Mouse (Mus musculus) hindbrain, embryonic 12.5 days (tissue): ENCODE data around the gene Sugct. TPM values are rescaled to one million over a fixed set of nuclear protein-coding genes. Genes with fewer than 3 reads are reported as not detected.
"Not testable (repeated sequence)": the region's sequence is repeated elsewhere in the genome, so short reads cannot be mapped to it uniquely, and the experiment has no call there.

ENCODE experiments used
- ATAC-seq: fragments of 200-750 bp; cut with Nextera tagmentation; 2 replicates; pipeline ENCODE4 v1.8.0; 2017; ENCODE audit warnings: moderate TSS enrichment; ENCODE audit not compliant: low FRiP score
- H3K27ac ChIP-seq: fragments of 300-500 bp; sonication (generic); 2 replicates; pipeline ENCODE4 v1.5.1; 2016; ENCODE audit warnings: mild to moderate bottlenecking
- H3K27me3 ChIP-seq: fragments of 300-500 bp; sonication (generic); 2 replicates; pipeline ENCODE4 v1.6.1; 2016; ENCODE audit warnings: mild to moderate bottlenecking
- H3K36me3 ChIP-seq: fragments of 300-500 bp; sonication (generic); 2 replicates; pipeline ENCODE4 v1.6.1; 2016; ENCODE audit warnings: mild to moderate bottlenecking
- H3K4me1 ChIP-seq: fragments of 300-500 bp; sonication (generic); 2 replicates; pipeline ENCODE4 v1.6.1; 2016
- H3K4me2 ChIP-seq: fragments of 300-500 bp; sonication (generic); replicated peaks from 2 replicates; pipeline ENCODE4 v1.6.1; 2016; ENCODE audit warnings: mild to moderate bottlenecking
- H3K4me3 ChIP-seq: fragments of 300-500 bp; sonication (generic); 2 replicates; pipeline ENCODE4 v1.5.1; 2016; ENCODE audit warnings: mild to moderate bottlenecking
- H3K9ac ChIP-seq: fragments of 300-500 bp; sonication (generic); 2 replicates; pipeline ENCODE4 v1.6.1; 2016; ENCODE audit warnings: mild to moderate bottlenecking, moderate library complexity
- H3K9me3 ChIP-seq: fragments of 300-500 bp; sonication (generic); replicated peaks from 2 replicates; pipeline ENCODE4 v1.6.1; 2016; ENCODE audit warnings: mild to moderate bottlenecking
- WGBS: fragments of 180-500 bp; shearing (Covaris S2); methylation state at CpG from one replicate; pipeline ENCODE4 v1.1.7; 2016; 5-methylcytosine and 5-hydroxymethylcytosine counted together
- polyA plus RNA-seq: library from polyadenylated mRNA; unstranded; fragments of >200 nt; fragmentation: Nextera tagmentation; extraction: Ambion mirVana; gene quantifications from 2 replicates; pipeline ENCODE4 v1.2.1, GENCODE M21; 2016

Gene Sugct
- polyA plus RNA-seq, 1 experiment from 2014 or later, result 4.6 TPM

DNA sequence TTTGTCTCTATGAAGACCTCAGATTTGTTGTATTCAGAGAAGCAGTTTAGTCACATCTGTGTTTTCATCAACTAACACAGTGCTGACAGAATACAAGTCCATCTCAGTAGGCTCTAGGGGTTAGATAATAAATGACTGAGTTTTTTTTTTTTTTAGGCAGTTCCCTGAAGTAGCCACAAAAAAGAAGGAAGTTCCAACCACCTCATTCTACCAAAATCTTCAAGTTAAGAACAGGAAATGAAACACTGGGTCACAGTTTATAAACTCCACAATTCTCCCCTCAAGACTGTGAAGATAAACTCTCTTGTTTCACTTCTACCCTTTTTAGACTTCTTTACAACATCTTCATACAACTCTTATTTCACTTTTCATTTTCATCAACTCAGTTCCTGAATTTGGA, 783.1 kb downstream of the Sugct start:
- no peak overlapping the region for H3K27ac ChIP-seq
- no peak overlapping the region for H3K4me2 ChIP-seq
- H3K27me3 ChIP-seq, result no peaks in the 10 kb centered on the region
- no peak for ATAC-seq
- no peaks in the 10 kb centered on the region for H3K9me3 ChIP-seq
- H3K4me3 ChIP-seq, result no peak overlapping the region
- no peaks in the 10 kb centered on the region for H3K4me1 ChIP-seq
- H3K36me3 ChIP-seq, result no peaks in the 10 kb centered on the region
- no peak overlapping the region for H3K9ac ChIP-seq

DNA sequence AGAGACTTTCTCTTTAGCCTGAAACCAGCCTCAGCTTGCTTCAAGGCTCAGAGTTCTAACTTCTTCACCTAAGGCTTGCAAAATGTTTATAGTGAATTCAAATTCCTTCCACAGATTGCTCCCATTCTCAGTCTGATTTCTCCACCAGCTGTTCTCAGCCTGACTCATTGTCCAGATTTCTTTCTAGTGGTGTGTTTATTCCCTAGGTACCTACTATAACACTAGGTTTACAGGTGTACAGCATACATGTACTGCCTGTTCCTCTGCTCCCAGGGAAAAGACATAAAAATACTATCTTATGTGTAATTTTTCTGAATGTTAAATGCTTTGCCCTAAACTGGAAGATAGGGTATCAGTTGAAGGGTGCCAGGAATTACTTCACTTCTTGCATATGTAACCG, 788.4 kb downstream of the Sugct start:
- Histone ChIP-seq H3K36me3 (no peaks in the 10 kb centered on the region), H3K9ac (no peak overlapping the region), H3K9me3 (no peaks in the 10 kb centered on the region), H3K4me3 (no peak overlapping the region), H3K4me2 (no peak overlapping the region), H3K27ac (no peak overlapping the region), H3K4me1 (no peaks in the 10 kb centered on the region), H3K27me3 (no peaks in the 10 kb centered on the region)
- no peak for ATAC-seq
- WGBS, result 96% methylated on average over 1 of the region's 1 CpGs

DNA sequence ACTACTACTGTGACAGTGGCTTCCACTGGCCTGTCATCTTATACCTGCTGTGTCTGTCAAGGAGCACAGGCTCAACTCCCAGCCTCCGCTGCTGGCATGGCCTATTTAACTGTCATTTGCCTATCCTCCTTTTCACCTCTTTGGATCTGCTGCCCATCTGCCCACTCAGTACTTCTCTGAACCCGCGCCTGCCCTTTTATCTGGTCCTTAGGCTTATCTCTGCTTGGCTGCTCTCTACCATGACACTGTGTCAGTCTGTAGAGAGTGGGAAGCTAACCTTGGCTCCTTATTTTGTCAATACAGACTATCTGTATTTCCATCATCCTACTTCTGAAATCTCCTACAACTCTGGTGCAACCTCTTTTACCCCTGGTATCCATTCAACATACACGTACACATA, 793.9 kb downstream of the Sugct start:
- Histone ChIP-seq H3K4me3 (no peak overlapping the region), H3K9ac (no peak overlapping the region), H3K27me3 (no peaks in the 10 kb centered on the region), H3K27ac (no peak overlapping the region), H3K36me3 (no peaks in the 10 kb centered on the region), H3K4me2 (no peak overlapping the region), H3K4me1 (no peaks in the 10 kb centered on the region), H3K9me3 (no peaks in the 10 kb centered on the region)
- 90% methylated on average over 4 of the region's 4 CpGs for WGBS
- no peak for ATAC-seq

DNA sequence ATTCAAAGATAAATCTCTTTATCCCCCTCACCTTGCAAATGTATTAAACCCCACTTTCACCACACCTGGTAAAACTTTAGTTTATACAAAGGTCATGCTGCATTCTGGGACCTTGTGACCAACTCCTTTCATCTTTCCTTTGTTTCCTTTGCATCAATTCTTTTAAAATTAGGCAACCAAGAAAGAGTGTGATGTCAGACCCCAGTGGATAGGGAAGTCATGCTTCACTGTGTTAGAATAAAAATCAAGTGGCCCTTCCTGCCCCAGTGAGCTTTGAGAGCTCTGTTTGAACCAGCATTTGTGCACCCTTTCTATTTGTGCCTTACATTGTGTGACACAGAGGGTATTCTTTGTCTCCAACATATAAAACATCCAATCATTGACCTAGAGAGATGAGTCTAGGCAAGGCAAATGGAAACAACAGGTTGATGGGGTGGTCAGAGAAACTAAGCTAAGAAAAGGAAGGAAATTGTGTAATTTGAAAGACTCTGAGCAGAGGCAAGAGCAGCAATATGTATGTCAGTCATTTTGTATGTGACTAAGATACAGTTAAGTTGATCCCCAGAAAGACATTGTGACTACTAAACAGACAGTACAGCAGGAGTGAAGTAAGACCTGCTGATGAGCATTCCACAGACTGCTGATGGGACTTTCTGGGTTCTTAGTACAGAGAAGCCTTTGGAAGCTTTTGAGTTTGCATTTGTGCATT, 797.1 kb downstream of the Sugct start:
- Histone ChIP-seq H3K27ac (no peak overlapping the region), H3K4me1 (no peaks in the 10 kb centered on the region), H3K4me3 (no peak overlapping the region), H3K36me3 (no peaks in the 10 kb centered on the region), H3K9me3 (no peaks in the 10 kb centered on the region), H3K27me3 (no peaks in the 10 kb centered on the region), H3K9ac (no peak overlapping the region), H3K4me2 (no peak overlapping the region)
- ATAC-seq, result no peak

DNA sequence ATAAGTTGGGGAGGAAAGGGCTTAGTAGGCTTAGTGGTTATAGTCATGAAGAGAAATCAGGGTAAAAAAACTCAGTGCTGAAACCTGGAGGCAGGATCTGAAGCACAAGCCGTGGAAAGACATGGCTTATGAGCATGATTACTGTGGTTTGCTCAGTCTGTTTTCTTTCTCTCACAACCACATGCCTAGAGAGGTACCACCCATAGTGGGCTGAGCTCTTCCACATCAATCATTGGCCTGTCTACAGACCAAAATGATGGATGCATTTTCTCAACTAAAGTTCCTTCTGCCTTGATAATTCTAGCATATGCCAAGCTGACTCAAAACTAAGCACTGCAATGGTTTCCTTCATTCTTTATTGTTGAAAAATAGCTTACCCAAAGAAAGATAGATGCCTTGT, 817.3 kb downstream of the Sugct start:
- no peaks in the 10 kb centered on the region for H3K27me3 ChIP-seq
- H3K4me3 ChIP-seq, result no peak overlapping the region
- no peak overlapping the region for H3K4me2 ChIP-seq
- H3K9me3 ChIP-seq, result no peaks in the 10 kb centered on the region
- H3K4me1 ChIP-seq, result no peaks in the 10 kb centered on the region
- no peak overlapping the region for H3K9ac ChIP-seq
- no peaks in the 10 kb centered on the region for H3K36me3 ChIP-seq
- ATAC-seq, result no peak
- 84% methylated on average over 1 of the region's 1 CpGs for WGBS
- H3K27ac ChIP-seq, result no peak overlapping the region

DNA sequence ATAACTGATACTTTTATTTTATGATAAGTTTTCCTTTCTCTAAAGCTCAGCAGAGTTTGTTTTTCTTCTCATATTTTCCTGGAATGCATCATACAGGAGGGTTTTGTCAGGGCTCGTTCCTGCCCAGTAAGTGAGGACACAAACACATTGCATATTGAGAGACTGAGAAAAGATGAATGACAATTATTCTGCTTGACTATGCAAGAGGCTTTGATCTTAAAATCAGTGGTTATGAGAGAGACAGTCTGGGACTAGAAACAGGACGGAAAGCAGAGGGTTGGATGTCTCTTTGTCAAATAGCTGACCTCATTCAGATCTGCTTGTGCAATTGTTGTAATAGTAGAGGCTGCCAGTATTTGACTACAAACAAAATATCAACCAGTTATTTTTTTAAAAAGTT, 835.4 kb downstream of the Sugct start:
- Histone ChIP-seq H3K4me3 (no peak overlapping the region), H3K27ac (no peak overlapping the region), H3K9ac (no peak overlapping the region), H3K27me3 (no peaks in the 10 kb centered on the region), H3K9me3 (no peaks in the 10 kb centered on the region), H3K4me1 (no peaks in the 10 kb centered on the region), H3K36me3 (no peaks in the 10 kb centered on the region), H3K4me2 (no peak overlapping the region)
- ATAC-seq, result no peak
- 52% methylated on average over 2 of the region's 2 CpGs for WGBS

DNA sequence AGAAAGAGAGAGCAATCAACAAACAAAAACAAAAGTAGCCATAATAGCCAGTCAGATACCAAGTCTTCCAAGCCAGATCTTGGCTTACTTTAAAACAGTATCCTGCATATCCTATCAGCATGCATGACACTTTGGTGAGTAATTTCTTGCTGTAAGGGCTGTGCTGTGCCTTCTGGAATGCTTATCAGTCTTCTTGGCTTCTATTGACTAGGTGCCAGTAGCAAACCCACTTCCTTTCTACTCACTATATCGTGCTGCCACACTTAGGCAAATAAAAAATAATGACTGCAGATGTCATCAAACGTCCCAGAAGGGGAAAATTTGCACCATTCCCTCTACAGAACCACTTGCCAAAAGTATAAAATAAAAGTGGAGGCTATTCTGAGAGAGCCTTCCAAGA, 848.1 kb downstream of the Sugct start:
- no peak overlapping the region for H3K27ac ChIP-seq
- H3K9ac ChIP-seq, result no peak overlapping the region
- WGBS, result 69% methylated on average over 2 of the region's 2 CpGs
- no peak for ATAC-seq
- H3K36me3 ChIP-seq, result no peaks in the 10 kb centered on the region
- H3K27me3 ChIP-seq, result no peaks in the 10 kb centered on the region
- no peaks in the 10 kb centered on the region for H3K4me1 ChIP-seq
- no peaks in the 10 kb centered on the region for H3K9me3 ChIP-seq
- no peak overlapping the region for H3K4me2 ChIP-seq
- H3K4me3 ChIP-seq, result no peak overlapping the region

DNA sequence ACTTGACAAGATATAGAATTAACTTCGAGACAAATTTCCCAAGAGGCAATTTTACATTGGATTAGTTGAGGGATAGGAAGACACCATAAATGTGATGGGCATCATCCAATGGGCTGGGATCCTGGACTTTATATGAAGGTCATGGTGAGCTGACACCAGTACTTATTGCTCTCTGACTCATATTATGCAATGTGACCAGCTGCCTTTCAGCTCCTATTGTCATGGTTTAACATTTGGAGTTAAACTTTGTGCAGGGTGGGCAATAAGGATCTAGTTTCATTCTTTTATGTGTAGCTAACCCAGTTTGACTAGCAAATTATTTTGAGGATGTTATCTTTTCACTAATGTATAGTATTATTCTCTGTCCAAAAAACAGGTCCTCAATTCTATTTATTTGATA, 854.4 kb downstream of the Sugct start:
- ATAC-seq, result no peak
- Histone ChIP-seq H3K27me3 (no peaks in the 10 kb centered on the region), H3K4me3 (no peak overlapping the region), H3K9ac (no peak overlapping the region), H3K4me2 (no peak overlapping the region), H3K4me1 (no peaks in the 10 kb centered on the region), H3K9me3 (no peaks in the 10 kb centered on the region), H3K27ac (no peak overlapping the region), H3K36me3 (no peaks in the 10 kb centered on the region)
- 87% methylated on average over 1 of the region's 1 CpGs for WGBS

DNA sequence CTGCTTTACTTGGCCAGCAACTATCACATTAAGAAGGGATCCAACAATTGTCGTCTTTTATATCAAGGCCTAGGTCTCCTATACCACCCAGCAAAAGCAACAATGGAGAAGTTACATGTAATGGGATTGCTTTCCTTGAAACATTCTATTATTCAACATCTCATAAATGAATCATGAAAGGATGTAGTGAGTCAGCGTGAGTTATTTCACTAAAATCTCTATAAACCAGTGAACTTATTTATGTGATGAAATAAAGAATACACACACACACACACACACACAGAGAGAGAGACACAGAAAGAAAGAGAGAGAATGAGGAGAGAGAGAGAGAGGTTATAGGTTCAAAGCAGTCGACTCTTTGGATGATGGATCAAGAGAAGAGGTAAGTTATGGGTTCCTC, 856.9 kb downstream of the Sugct start:
- no peak for ATAC-seq

DNA sequence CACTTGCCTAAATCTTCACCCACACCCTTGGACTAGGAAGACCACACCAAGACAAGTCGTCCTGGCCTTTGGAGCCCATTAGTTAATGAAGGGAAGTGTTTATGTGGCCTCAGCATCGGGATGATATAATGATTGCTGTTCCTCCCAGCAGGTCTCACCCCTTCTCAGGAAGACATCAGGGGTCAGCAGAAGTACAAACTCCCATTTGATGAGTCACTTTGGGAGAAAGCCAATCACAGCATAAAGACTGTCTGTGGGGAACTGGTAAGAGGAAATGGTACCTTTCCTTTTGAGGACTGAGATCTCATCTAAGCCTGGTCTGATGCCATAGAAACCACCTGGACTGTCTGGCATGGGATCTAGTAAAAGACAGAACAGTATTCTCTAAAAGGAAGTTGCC, 860.2 kb downstream of the Sugct start:
- H3K9ac ChIP-seq, result no peak overlapping the region
- no peaks in the 10 kb centered on the region for H3K4me1 ChIP-seq
- no peaks in the 10 kb centered on the region for H3K36me3 ChIP-seq
- no peak overlapping the region for H3K4me3 ChIP-seq
- H3K4me2 ChIP-seq, result no peak overlapping the region
- no peak for ATAC-seq
- H3K9me3 ChIP-seq, result no peaks in the 10 kb centered on the region
- H3K27ac ChIP-seq, result no peak overlapping the region
- H3K27me3 ChIP-seq, result no peaks in the 10 kb centered on the region
- WGBS, result 78% methylated on average over 2 of the region's 2 CpGs

More for the DNA sequence above, 856.9 kb downstream of the Sugct start:
- Histone ChIP-seq H3K36me3 (no peaks in the 10 kb centered on the region), H3K4me1 (no peaks in the 10 kb centered on the region), H3K9me3 (no peaks in the 10 kb centered on the region), H3K4me3 (no peak overlapping the region), H3K9ac (no peak overlapping the region), H3K4me2 (no peak overlapping the region), H3K27ac (no peak overlapping the region), H3K27me3 (no peaks in the 10 kb centered on the region)
- WGBS, result 86% methylated on average over 3 of the region's 3 CpGs

DNA sequence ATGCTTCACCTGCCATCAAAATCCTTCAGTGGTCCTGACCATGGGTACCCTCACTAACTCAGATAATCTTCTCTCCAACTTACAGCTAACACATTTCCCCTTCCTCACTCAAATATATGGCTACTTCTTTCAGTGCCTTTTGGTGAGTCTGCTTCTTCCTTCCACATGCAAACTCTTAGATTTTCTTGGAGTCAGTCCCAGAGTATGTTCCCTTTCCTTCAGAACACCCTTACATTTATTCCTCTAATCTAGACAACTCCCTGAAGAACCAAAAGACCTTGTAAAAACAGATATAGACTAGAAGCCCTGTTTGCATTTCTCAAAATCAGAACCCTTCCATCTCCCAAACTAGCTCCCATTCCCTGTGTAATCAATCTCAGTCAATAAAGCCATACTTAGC, 862.3 kb downstream of the Sugct start:
- H3K4me1 ChIP-seq, result no peaks in the 10 kb centered on the region
- no peaks in the 10 kb centered on the region for H3K36me3 ChIP-seq
- H3K9me3 ChIP-seq, result no peaks in the 10 kb centered on the region
- H3K4me2 ChIP-seq, result no peak overlapping the region
- H3K9ac ChIP-seq, result no peak overlapping the region
- H3K27ac ChIP-seq, result no peak overlapping the region
- H3K4me3 ChIP-seq, result no peak overlapping the region
- ATAC-seq, result no peak
- H3K27me3 ChIP-seq, result no peaks in the 10 kb centered on the region

DNA sequence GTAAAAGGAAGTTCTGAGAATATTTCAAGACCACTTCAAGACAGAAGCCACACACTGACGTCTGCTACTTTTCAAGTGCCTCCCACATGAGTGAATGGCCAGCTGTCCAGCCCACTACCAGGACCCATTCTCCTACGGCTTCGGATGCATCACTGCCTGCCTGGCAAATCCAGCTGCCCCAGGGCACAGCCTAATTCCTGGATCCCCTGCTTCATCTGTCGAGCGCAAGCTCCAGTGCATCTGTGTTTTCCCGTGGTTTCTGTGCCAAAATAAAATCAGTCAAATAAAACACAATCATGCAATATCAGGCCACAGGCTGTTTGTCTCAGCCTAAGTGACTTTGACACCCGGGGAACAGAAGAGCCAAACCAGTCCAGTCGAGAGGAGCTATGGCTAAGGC, 863.5 kb downstream of the Sugct start:
- Histone ChIP-seq H3K9me3 (no peaks in the 10 kb centered on the region), H3K27ac (no peak overlapping the region), H3K27me3 (no peaks in the 10 kb centered on the region), H3K4me3 (no peak overlapping the region), H3K36me3 (no peaks in the 10 kb centered on the region), H3K9ac (no peak overlapping the region), H3K4me1 (no peaks in the 10 kb centered on the region), H3K4me2 (no peak overlapping the region)
- WGBS, result 76% methylated on average over 8 of the region's 8 CpGs
- ATAC-seq, result no peak

DNA sequence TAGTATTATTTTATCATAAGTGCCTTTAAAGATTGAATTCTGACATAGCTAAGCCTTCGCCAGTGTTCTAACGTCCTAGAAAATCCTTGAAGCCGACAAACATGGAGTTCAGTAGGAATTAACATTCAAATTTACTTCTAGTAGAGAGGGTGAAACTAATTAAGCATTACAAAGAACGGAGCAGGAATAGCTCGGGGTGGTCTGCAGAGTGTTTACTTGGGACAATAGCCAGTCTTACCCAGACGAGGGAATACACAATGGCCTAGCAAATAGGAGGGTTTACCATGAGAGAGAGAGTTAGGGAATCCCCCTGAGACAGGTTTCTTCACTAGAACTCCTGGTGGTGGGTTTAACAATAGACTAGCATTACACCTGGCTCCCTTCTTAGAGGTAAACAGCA, 865.1 kb downstream of the Sugct start:
- not testable (repeated sequence) for H3K9me3 ChIP-seq, H3K36me3 ChIP-seq
- 34% methylated on average over 6 of the region's 6 CpGs for WGBS

More for the DNA sequence above, 865.1 kb downstream of the Sugct start:
- H3K9ac ChIP-seq, H3K27ac ChIP-seq, H3K4me3 ChIP-seq, ATAC-seq, H3K27me3 ChIP-seq, H3K4me1 ChIP-seq, H3K4me2 ChIP-seq: not testable (repeated sequence)
